Mouse (Mus musculus) stomach, embryonic 14.5 days (tissue): Measurements from ENCODE around the gene Tbc1d9b. TPM values are rescaled to one million over a fixed set of nuclear protein-coding genes. Genes with fewer than 3 reads are reported as not detected.
"Not testable (repeated sequence)": the region's sequence is repeated elsewhere in the genome, so short reads cannot be mapped to it uniquely, and the experiment has no call there.

Source experiments
- ATAC-seq: fragments of 200-750 bp; cut with Nextera tagmentation; 2 replicates; pipeline ENCODE4 v1.8.0; 2017; ENCODE audit warnings: low read depth, moderate TSS enrichment; ENCODE audit not compliant: insufficient number of reproducible peaks, insufficient read depth, low FRiP score
- H3K27ac ChIP-seq: fragments of 300-500 bp; sonication (generic); 2 replicates; pipeline ENCODE4 v1.5.1; 2014; ENCODE audit warnings: mild to moderate bottlenecking, low read length, moderate library complexity, mixed read lengths
- H3K27me3 ChIP-seq: fragments of 300-500 bp; sonication (generic); 2 replicates; pipeline ENCODE4 v1.6.1; 2014; ENCODE audit warnings: low read length, control low read depth, mixed read lengths; ENCODE audit not compliant: control insufficient read depth, insufficient read depth
- H3K36me3 ChIP-seq: fragments of 300-500 bp; sonication (generic); 2 replicates; pipeline ENCODE4 v1.6.1; 2014; ENCODE audit warnings: mild to moderate bottlenecking, control low read depth, low read length, moderate library complexity, mixed read lengths; ENCODE audit not compliant: control insufficient read depth, insufficient read depth
- H3K4me1 ChIP-seq: fragments of 300-500 bp; sonication (generic); 2 replicates; pipeline ENCODE4 v1.6.1; 2014; ENCODE audit warnings: low read length, control low read depth, mixed read lengths; ENCODE audit not compliant: control insufficient read depth, insufficient read depth
- H3K4me2 ChIP-seq: fragments of 300-500 bp; sonication (generic); replicated peaks from 2 replicates; pipeline ENCODE4 v1.6.1; 2014; ENCODE audit warnings: low read depth, low read length, control low read depth
- H3K4me3 ChIP-seq: fragments of 300-500 bp; sonication (generic); 2 replicates; pipeline ENCODE4 v1.5.1; 2014; ENCODE audit warnings: low read depth, low read length, control low read depth
- H3K9ac ChIP-seq: fragments of 300-500 bp; sonication (generic); replicated peaks from 2 replicates; pipeline ENCODE4 v1.6.1; 2014; ENCODE audit warnings: low read depth, mild to moderate bottlenecking, control low read depth, low read length, moderate library complexity, mixed read lengths
- H3K9me3 ChIP-seq: fragments of 300-500 bp; sonication (generic); 2 replicates; pipeline ENCODE4 v1.6.1; 2016; ENCODE audit warnings: low read depth, low read length, control low read depth; ENCODE audit not compliant: control insufficient read depth
- WGBS: fragments of 180-500 bp; shearing (Covaris S2); extraction: QIAGEN DNeasy Blood & Tissue Kit; methylation state at CpG from one replicate; pipeline ENCODE4 v1.1.7; 2014; 5-methylcytosine and 5-hydroxymethylcytosine counted together
- polyA plus RNA-seq: library from polyadenylated mRNA; unstranded; fragments of >200 nt; fragmentation: Nextera tagmentation; extraction: Ambion mirVana; gene quantifications from 2 replicates; pipeline ENCODE4 v1.2.1, GENCODE M21; 2014

The Tbc1d9b gene
- polyA plus RNA-seq, 1 experiment from 2014 or later: 39.3 TPM

DNA sequence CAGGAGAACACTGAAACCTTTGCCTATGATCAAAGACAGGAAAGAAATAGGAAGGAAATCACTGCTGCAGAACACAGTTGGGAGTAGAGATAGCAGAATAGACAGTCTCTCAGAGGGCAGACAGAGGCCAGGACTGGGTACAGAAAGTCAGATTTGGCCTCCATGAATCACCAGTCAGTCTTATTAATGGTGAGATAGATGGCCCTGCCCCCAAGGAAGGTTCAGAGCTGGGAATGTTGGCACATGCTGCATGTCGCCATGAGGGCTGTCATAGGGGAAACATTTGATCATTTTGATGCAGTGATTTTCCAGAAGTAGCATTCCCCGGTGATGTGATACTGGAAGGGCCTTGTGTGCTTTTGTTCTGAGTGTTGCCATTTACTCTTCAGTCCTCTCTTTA is 31.5 kb upstream of the Tbc1d9b start:
- H3K36me3 ChIP-seq: peaks cover 4% of the 10 kb centered on the region
- WGBS: 92% methylated on average over 2 of the region's 2 CpGs

DNA sequence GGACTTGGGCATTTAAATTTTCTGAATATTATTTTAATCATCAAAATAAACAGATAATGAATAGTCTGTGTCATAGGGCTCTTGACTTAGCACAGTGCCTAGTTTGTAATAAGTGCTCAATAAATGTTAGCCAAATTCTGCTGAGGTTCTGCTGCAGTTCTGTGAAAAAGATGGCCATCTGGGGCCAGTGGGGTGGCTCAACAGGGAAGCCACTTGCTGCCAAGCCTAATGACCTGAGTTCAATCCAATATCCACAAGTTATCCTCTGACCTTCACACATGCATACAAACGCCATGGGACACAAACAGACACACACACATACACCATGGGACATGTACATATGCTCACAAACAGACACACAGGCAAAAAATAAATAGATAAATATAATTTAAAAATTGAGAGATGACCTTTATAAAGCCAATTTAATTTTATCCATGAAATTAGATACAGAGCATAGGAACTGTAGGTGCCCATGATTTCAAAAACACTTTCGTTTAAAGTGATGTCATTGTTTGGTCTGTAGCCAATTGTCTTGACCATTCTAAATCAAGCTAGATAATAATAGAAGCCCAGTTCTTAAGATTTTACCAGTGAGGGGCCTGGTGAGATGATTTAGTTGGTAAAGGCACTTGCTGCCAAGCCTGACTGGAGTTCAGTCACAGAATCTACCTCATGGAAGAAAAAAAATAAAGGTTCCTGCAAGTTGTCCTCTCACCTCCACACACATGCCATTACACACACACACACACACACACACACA is 30.5 kb upstream of the Tbc1d9b start:
- no peaks in the 10 kb centered on the region for H3K27me3 ChIP-seq
- H3K36me3 ChIP-seq: peaks cover 4% of the 10 kb centered on the region
- no peak overlapping the region for H3K4me3 ChIP-seq
- H3K9me3 ChIP-seq: no peaks in the 10 kb centered on the region
- no peaks in the 10 kb centered on the region for H3K4me1 ChIP-seq
- no peak for ATAC-seq
- WGBS: 84% methylated on average over 2 of the region's 2 CpGs
- no peak overlapping the region for H3K4me2 ChIP-seq
- no peak overlapping the region for H3K27ac ChIP-seq
- no peak overlapping the region for H3K9ac ChIP-seq

More for the DNA sequence above, 31.5 kb upstream of the Tbc1d9b start:
- Histone ChIP-seq H3K9ac (no peak overlapping the region), H3K27me3 (no peaks in the 10 kb centered on the region), H3K9me3 (no peaks in the 10 kb centered on the region), H3K4me2 (no peak overlapping the region), H3K27ac (no peak overlapping the region), H3K4me1 (no peaks in the 10 kb centered on the region), H3K4me3 (no peak overlapping the region)
- ATAC-seq: no peak

DNA sequence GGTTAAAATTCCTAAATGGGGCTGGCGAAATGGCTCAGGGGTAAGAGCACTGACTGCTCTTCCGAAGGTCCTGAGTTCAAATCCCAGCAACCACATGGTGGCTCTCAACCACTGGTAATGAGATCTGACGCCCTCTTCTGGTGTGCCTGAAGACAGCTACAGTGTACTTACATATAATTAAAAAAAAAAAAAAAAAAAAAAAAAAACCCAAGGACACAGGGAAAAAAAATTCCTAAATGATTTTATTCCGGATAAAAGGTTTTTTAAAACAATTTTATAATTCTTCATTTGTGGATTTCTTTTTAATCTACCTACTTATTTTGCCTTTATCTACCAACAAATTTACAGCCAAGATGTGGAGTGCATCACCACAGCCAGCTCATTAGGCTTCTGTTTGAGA is 29.2 kb upstream of the Tbc1d9b start:
- not testable (repeated sequence) for H3K27ac ChIP-seq, H3K36me3 ChIP-seq, H3K9me3 ChIP-seq, ATAC-seq, H3K9ac ChIP-seq, H3K4me2 ChIP-seq, H3K27me3 ChIP-seq, H3K4me1 ChIP-seq, H3K4me3 ChIP-seq
- 93% methylated on average over 4 of the region's 4 CpGs for WGBS

DNA sequence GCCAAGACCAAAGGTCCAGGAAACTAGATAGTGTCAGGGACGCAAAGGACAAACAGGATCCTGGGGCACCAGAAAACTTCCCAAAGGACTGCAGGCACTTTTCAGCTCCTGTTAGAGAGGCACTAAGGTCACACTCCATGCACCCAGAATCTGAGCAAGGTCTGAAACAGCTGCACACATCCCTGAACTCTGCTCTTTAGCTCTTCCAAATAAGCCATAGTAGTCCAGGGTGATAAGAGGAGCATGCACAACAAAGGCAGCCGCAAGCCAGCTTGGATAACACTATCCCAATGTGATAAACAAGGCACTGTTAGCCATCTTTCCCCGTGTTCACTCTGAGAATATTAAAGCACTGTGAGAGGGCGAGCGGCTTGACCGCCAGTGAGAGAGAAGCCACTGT is 27.2 kb upstream of the Tbc1d9b start:
- Histone ChIP-seq H3K9me3 (no peaks in the 10 kb centered on the region), H3K27me3 (no peaks in the 10 kb centered on the region), H3K4me1 (no peaks in the 10 kb centered on the region), H3K4me2 (no peak overlapping the region), H3K27ac (no peak overlapping the region), H3K9ac (no peak overlapping the region), H3K36me3 (peaks cover 4% of the 10 kb centered on the region), H3K4me3 (no peak overlapping the region)
- 92% methylated on average over 6 of the region's 6 CpGs for WGBS
- no peak for ATAC-seq

DNA sequence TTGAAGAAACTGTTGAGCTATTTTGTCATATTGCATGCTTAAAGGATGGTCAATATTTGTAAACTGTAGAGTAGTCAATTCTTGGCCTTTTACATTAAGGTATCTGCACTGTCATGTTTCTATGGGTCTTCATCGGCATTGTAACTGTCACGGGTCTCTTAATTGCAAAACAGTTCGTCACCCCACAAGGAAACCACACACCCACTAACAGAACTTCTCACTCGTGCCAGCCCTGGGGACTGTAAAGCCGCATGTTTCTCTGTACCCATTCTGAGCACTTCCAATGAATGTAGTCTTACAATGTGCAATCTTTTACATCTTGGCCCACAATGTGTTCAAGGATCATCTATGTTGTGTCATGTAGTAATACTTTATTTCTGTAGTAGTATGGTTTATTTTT is 26.0 kb upstream of the Tbc1d9b start:
- H3K36me3 ChIP-seq: no peaks in the 10 kb centered on the region; the same call in 1 of the 2 replicates
- no peaks in the 10 kb centered on the region for H3K4me1 ChIP-seq
- H3K4me3 ChIP-seq: no peak overlapping the region
- ATAC-seq: no peak
- no peaks in the 10 kb centered on the region for H3K27me3 ChIP-seq
- H3K9me3 ChIP-seq: no peaks in the 10 kb centered on the region
- H3K27ac ChIP-seq: no peak overlapping the region
- 86% methylated on average over 5 of the region's 5 CpGs for WGBS
- no peak overlapping the region for H3K4me2 ChIP-seq
- H3K9ac ChIP-seq: no peak overlapping the region

DNA sequence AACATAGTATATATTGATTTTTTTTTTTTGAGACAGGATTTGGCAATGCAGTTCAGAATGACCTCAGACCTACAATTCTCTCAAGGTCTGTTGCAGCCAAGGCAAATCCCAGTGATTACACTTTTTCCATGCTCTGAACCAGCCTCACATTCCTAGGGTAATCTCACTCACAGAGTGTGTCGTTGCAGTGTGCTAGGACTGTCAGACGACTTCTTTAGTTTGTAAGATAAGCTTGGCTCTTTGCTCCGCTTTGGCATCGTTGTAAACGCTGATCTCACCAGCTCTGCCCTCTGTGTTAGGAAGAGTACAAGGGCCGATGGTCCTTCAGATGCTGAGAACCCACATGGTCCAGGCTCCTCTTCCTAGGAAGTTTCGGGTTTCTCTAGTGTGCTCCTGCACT is 25.2 kb upstream of the Tbc1d9b start:
- Histone ChIP-seq H3K9me3 (no peaks in the 10 kb centered on the region), H3K27me3 (no peaks in the 10 kb centered on the region), H3K27ac (no peak overlapping the region), H3K4me3 (no peak overlapping the region), H3K36me3 (no peaks in the 10 kb centered on the region; the same call in 1 of the 2 replicates), H3K4me2 (no peak overlapping the region), H3K4me1 (no peaks in the 10 kb centered on the region), H3K9ac (no peak overlapping the region)
- 71% methylated on average over 7 of the region's 7 CpGs for WGBS
- ATAC-seq: no peak

DNA sequence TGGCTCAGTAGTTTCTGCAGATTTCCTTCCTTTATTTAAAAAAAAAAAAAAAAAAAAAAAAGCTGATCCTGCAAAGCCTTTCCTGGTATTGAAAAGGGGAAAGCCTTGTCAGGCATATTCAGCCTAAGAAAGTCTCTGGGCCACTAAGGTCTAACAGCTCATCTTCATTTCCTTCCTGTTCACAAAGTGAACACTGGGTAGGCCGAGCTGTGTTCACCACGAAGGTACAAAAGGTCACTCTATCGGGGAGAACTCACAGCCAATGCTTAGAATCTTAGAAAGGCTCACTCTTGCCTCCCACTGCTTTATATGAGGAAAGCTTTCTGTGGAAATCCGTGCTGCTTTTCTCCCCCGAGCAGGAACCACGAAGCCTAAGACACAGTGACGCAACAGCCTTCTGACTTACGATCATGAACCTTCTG is 22.4 kb upstream of the Tbc1d9b start:
- Histone ChIP-seq H3K4me2 (no peak overlapping the region), H3K4me3 (no peak overlapping the region), H3K4me1 (no peaks in the 10 kb centered on the region), H3K27me3 (no peaks in the 10 kb centered on the region), H3K27ac (no peak overlapping the region), H3K9ac (no peak overlapping the region), H3K36me3 (no peaks in the 10 kb centered on the region; the same call in 1 of the 2 replicates), H3K9me3 (no peaks in the 10 kb centered on the region)
- WGBS: 76% methylated on average over 8 of the region's 8 CpGs
- ATAC-seq: no peak

DNA sequence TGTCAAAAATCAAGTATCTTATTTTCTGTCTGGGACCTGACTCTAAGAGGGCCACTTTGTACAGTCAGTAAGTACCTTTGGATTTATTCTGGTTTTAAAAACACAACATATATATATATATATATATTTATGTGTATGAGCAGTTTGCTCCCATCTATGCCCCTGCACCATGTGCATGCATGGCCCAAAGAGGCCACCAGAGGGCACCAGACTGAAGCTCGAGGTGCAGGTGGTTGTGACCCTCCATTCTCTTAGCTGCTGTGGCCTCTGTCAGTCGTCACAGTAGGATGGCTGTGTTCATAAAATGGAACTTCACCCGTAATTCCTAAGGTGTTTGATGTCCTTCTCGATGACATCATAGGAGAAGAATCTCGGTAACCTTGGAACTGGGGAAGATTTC is 16.9 kb upstream of the Tbc1d9b start:
- WGBS: 25% methylated on average over 5 of the region's 5 CpGs
- Histone ChIP-seq H3K27me3 (no peaks in the 10 kb centered on the region), H3K36me3 (no peaks in the 10 kb centered on the region; the same call in 1 of the 2 replicates), H3K9me3 (no peaks in the 10 kb centered on the region), H3K4me3 (no peak overlapping the region), H3K4me1 (no peaks in the 10 kb centered on the region), H3K4me2 (no peak overlapping the region), H3K27ac (no peak overlapping the region), H3K9ac (no peak overlapping the region)
- peak; percentile 46; the same call in 1 of the 2 replicates for ATAC-seq

DNA sequence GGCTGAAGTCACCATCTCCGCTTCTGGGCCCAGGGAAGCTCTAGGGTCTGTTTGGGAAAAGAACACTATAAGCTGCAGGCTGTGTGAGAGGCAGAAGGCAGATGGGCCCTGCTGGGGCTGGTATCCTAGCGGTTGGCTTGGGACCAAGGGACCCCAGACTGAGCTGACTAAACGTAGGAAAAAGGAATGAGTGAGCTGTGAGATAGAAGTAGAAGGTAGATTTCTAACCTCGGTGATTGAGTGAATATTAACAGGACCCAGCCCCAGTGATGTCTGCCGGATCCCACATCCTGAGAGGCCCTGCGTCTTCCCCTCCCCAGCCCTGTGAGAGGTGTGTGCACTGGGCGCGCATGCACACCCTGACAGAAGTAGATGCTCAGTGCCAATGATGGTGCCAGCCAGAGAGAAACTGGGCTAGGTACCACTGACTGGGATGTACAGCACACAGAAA is 8.5 kb upstream of the Tbc1d9b start:
- Histone ChIP-seq H3K9ac (no peak overlapping the region), H3K27me3 (no peaks in the 10 kb centered on the region), H3K4me2 (no peak overlapping the region), H3K4me3 (no peak overlapping the region), H3K36me3 (no peaks in the 10 kb centered on the region), H3K9me3 (no peaks in the 10 kb centered on the region), H3K27ac (no peak overlapping the region), H3K4me1 (no peaks in the 10 kb centered on the region)
- ATAC-seq: no peak
- WGBS: 89% methylated on average over 8 of the region's 8 CpGs
